Mouse (Mus musculus) liver, embryonic 16.5 days (tissue): ENCODE results near the gene Gm20594. TPM values are rescaled to one million over a fixed set of nuclear protein-coding genes. Genes with fewer than 3 reads are reported as not detected.
A peak's percentile ranks its signal among the peaks of the same experiment; 100 is the strongest.

ENCODE experiments used
- ATAC-seq: fragments of 200-750 bp; cut with Nextera tagmentation; 2 replicates; pipeline ENCODE4 v1.8.0; 2017; ENCODE audit warnings: low read depth, mild to moderate bottlenecking, moderate number of reproducible peaks, moderate library complexity
- H3K27ac ChIP-seq: fragments of 300-500 bp; sonication (generic); 2 replicates; pipeline ENCODE4 v1.5.1; 2014; ENCODE audit warnings: mild to moderate bottlenecking, low read length
- H3K27me3 ChIP-seq: fragments of 300-500 bp; sonication (generic); 2 replicates; pipeline ENCODE4 v1.6.1; 2014; ENCODE audit warnings: low read depth, low read length, mixed read lengths; ENCODE audit not compliant: control insufficient read depth, insufficient read depth
- H3K36me3 ChIP-seq: fragments of 300-500 bp; sonication (generic); 2 replicates; pipeline ENCODE4 v1.6.1; 2014; ENCODE audit warnings: mild to moderate bottlenecking; ENCODE audit not compliant: control insufficient read depth, insufficient read depth
- H3K4me1 ChIP-seq: fragments of 300-500 bp; sonication (generic); 2 replicates; pipeline ENCODE4 v1.6.1; 2014; ENCODE audit warnings: low read depth, low read length, mixed read lengths; ENCODE audit not compliant: control insufficient read depth
- H3K4me2 ChIP-seq: fragments of 300-500 bp; sonication (generic); 2 replicates; pipeline ENCODE4 v1.6.1; 2014; ENCODE audit warnings: low read depth, low read length, mixed read lengths
- H3K4me3 ChIP-seq: fragments of 300-500 bp; sonication (generic); 2 replicates; pipeline ENCODE4 v1.5.1; 2014; ENCODE audit warnings: low read depth, mild to moderate bottlenecking, low read length
- H3K9ac ChIP-seq: fragments of 300-500 bp; sonication (generic); 2 replicates; pipeline ENCODE4 v1.6.1; 2014; ENCODE audit warnings: low read depth, low read length
- H3K9me3 ChIP-seq: fragments of 300-500 bp; sonication (generic); replicated peaks from 2 replicates; pipeline ENCODE4 v1.6.1; 2016; ENCODE audit warnings: low read length; ENCODE audit not compliant: control insufficient read depth
- WGBS: fragments of 180-500 bp; shearing (Covaris S2); extraction: QIAGEN DNeasy Blood & Tissue Kit; methylation state at CpG from one replicate; pipeline ENCODE4 v1.1.7; 2014; ENCODE audit not compliant: insufficient replicate concordance; 5-methylcytosine and 5-hydroxymethylcytosine counted together
- polyA plus RNA-seq: library from polyadenylated mRNA; unstranded; fragments of >200 nt; fragmentation: Nextera tagmentation; extraction: Ambion mirVana; gene quantifications from 2 replicates; pipeline ENCODE4 v1.2.1, GENCODE M21; 2015

Gene Gm20594
- polyA plus RNA-seq = not detected in 2 replicates

- H3K36me3 ChIP-seq = no peaks in the 10 kb centered on the region
- no peak for ATAC-seq
- H3K9ac ChIP-seq = no peak within 1 kb of the TSS
- H3K4me2 ChIP-seq = no peak within 1 kb of the TSS
- H3K27ac ChIP-seq = no peak within 1 kb of the TSS
- H3K27me3 ChIP-seq = no peaks in the 10 kb centered on the region
- WGBS = 13% methylated on average over 1 of the region's 1 CpGs
- no peak within 1 kb of the TSS for H3K4me3 ChIP-seq
- no peaks in the 10 kb centered on the region for H3K9me3 ChIP-seq
- no peaks in the 10 kb centered on the region for H3K4me1 ChIP-seq
These were observed at the start of gene Gm20594 for GRCm38 (mm10) chr6:79817616-79818015. Gm20594 (plus strand) TSS chr6:79817916.

GRCm38 (mm10) chr6:79818114-79818513 is 398 bp downstream of the Gm20594 start:
- H3K9ac ChIP-seq = no peak overlapping the region
- H3K4me3 ChIP-seq = no peak overlapping the region
- 61% methylated on average over 4 of the region's 4 CpGs for WGBS
- H3K27ac ChIP-seq = no peak overlapping the region
- no peaks in the 10 kb centered on the region for H3K9me3 ChIP-seq
- peak; percentile 81 for ATAC-seq
- H3K4me1 ChIP-seq = no peaks in the 10 kb centered on the region
- no peaks in the 10 kb centered on the region for H3K27me3 ChIP-seq
- H3K4me2 ChIP-seq = no peak overlapping the region
- no peaks in the 10 kb centered on the region for H3K36me3 ChIP-seq

- Histone ChIP-seq H3K4me2 (no peak overlapping the region), H3K4me3 (no peak overlapping the region), H3K27me3 (no peaks in the 10 kb centered on the region), H3K27ac (no peak overlapping the region), H3K4me1 (no peaks in the 10 kb centered on the region), H3K36me3 (no peaks in the 10 kb centered on the region), H3K9me3 (no peaks in the 10 kb centered on the region), H3K9ac (no peak overlapping the region)
- 51% methylated on average over 4 of the region's 4 CpGs for WGBS
- no peak for ATAC-seq
These were observed 16.1 kb downstream of the Gm20594 start for GRCm38 (mm10) chr6:79833845-79834244.

- 63% methylated on average over 1 of the region's 1 CpGs for WGBS
- ATAC-seq = no peak
These were observed 29.1 kb downstream of the Gm20594 start for GRCm38 (mm10) chr6:79846829-79847228.

More at GRCm38 (mm10) chr6:79846829-79847228, 29.1 kb downstream of the Gm20594 start:
- H3K9me3 ChIP-seq = no peaks in the 10 kb centered on the region
- no peaks in the 10 kb centered on the region for H3K4me1 ChIP-seq
- H3K9ac ChIP-seq = no peak overlapping the region
- no peak overlapping the region for H3K27ac ChIP-seq
- H3K4me3 ChIP-seq = no peak overlapping the region
- no peaks in the 10 kb centered on the region for H3K36me3 ChIP-seq
- no peak overlapping the region for H3K4me2 ChIP-seq
- H3K27me3 ChIP-seq = no peaks in the 10 kb centered on the region

Other genes starting within 250 kb of the Gm20594 start
- not detected in 2 replicates for gene Lrrtm4, start 201.0 kb downstream of the Gm20594 start, polyA plus RNA-seq